Mouse (Mus musculus) myocyte (in vitro differentiated cells): Measurements from ENCODE around the gene Coro2a.

Experiments
- E2F4 ChIP-seq: IDR thresholded peaks from one replicate; pipeline ENCODE4 v1.6.1; 2011; ENCODE audit warnings: mild to moderate bottlenecking, control low read depth, moderate library complexity; ENCODE audit not compliant: insufficient read depth
- MAX ChIP-seq: IDR thresholded peaks from one replicate; pipeline ENCODE4 v1.6.1; 2011; ENCODE audit warnings: low read depth, mild to moderate bottlenecking, control low read depth
- MYOD1 ChIP-seq, 3 experiments: IDR thresholded peaks; one replicate each; pipeline ENCODE4 v1.6.1; 2011; ENCODE audit warnings: control low read depth in 2 of 3, low read depth in 2 of 3, mild to moderate bottlenecking in 2 of 3, moderate library complexity in 1 of 3; ENCODE audit not compliant: insufficient read length in 2 of 3, control insufficient read depth in 1 of 3
- MYOG ChIP-seq, 3 experiments: IDR thresholded peaks; one replicate each; pipeline ENCODE4 v1.6.1; 2011; ENCODE audit warnings: control low read depth in 2 of 3, low read depth in 2 of 3, mild to moderate bottlenecking in 2 of 3; ENCODE audit not compliant: insufficient read length in 2 of 3, control insufficient read depth in 1 of 3, insufficient read depth in 1 of 3
- POLR2A ChIP-seq: IDR thresholded peaks from one replicate; pipeline ENCODE4 v1.6.1; 2011; ENCODE audit warnings: low read depth, mild to moderate bottlenecking, control low read depth, moderate library complexity; ENCODE audit not compliant: insufficient read length
- REST ChIP-seq: IDR thresholded peaks from one replicate; pipeline ENCODE4 v1.6.1; 2011; ENCODE audit warnings: mild to moderate bottlenecking, control low read depth, moderate library complexity; ENCODE audit not compliant: insufficient read depth, insufficient read length
- TCF3 ChIP-seq: IDR thresholded peaks from one replicate; pipeline ENCODE4 v1.6.1; 2011; ENCODE audit warnings: low read depth, control low read depth; ENCODE audit not compliant: insufficient read length
- USF1 ChIP-seq: IDR thresholded peaks from one replicate; pipeline ENCODE4 v1.6.1; 2011; ENCODE audit warnings: low read depth, mild to moderate bottlenecking, control low read depth, moderate library complexity

GRCm38 (mm10) chr4:46620946-46621345, 18.9 kb upstream of the Coro2a start:
- TF ChIP-seq REST (no peak), USF1 (no peak), TCF3 (no peak), POLR2A (no peak), E2F4 (no peak), MAX (no peak), MYOD1 (IDR thresholded peaks at IDR 0.05; ENCODE audit: control insufficient read depth in 1 of 3, insufficient read length in 2 of 3, low read depth in 2 of 3) (no peak), MYOG (IDR thresholded peaks at IDR 0.05; ENCODE audit: control insufficient read depth in 1 of 3, insufficient read depth in 1 of 3, insufficient read length in 2 of 3, low read depth in 2 of 3) (no peak)
